Mouse (Mus musculus) heart, embryonic 11.5 days (tissue): Measurements from ENCODE around the gene Msi2. TPM values are rescaled to one million over a fixed set of nuclear protein-coding genes. Genes with fewer than 3 reads are reported as not detected.
A peak's percentile ranks its signal among the peaks of the same experiment; 100 is the strongest.

ENCODE experiments used
- ATAC-seq: fragments of 200-750 bp; cut with Nextera tagmentation; replicated peaks from 2 replicates; pipeline ENCODE4 v1.8.0; 2017; ENCODE audit warnings: moderate library complexity; ENCODE audit not compliant: insufficient number of reproducible peaks, low FRiP score, low TSS enrichment
- H3K27ac ChIP-seq: fragments of 300-500 bp; sonication (generic); 2 replicates; pipeline ENCODE4 v1.5.1; 2014; ENCODE audit warnings: mild to moderate bottlenecking, low read depth, low read length
- H3K27me3 ChIP-seq: fragments of 300-500 bp; sonication (generic); 2 replicates; pipeline ENCODE4 v1.6.1; 2014; ENCODE audit warnings: mild to moderate bottlenecking, low read length, mixed read lengths; ENCODE audit not compliant: control insufficient read depth, insufficient read depth
- H3K36me3 ChIP-seq: fragments of 300-500 bp; sonication (generic); 2 replicates; pipeline ENCODE4 v1.6.1; 2014; ENCODE audit warnings: mild to moderate bottlenecking, low read length, moderate library complexity, mixed read lengths; ENCODE audit not compliant: control insufficient read depth, insufficient read depth
- H3K4me1 ChIP-seq: fragments of 300-500 bp; sonication (generic); 2 replicates; pipeline ENCODE4 v1.6.1; 2014; ENCODE audit warnings: low read length; ENCODE audit not compliant: control insufficient read depth, insufficient read depth
- H3K4me2 ChIP-seq: fragments of 300-500 bp; sonication (generic); 2 replicates; pipeline ENCODE4 v1.6.1; 2014; ENCODE audit warnings: mild to moderate bottlenecking, moderate library complexity
- H3K4me3 ChIP-seq: fragments of 300-500 bp; sonication (generic); 2 replicates; pipeline ENCODE4 v1.5.1; 2014; ENCODE audit warnings: low read depth, low read length
- H3K9ac ChIP-seq: fragments of 300-500 bp; sonication (generic); 2 replicates; pipeline ENCODE4 v1.6.1; 2014; ENCODE audit warnings: mild to moderate bottlenecking, low read depth, low read length, moderate library complexity
- H3K9me3 ChIP-seq: fragments of 300-500 bp; sonication (generic); replicated peaks from 2 replicates; pipeline ENCODE4 v1.6.1; 2016; ENCODE audit warnings: low read length; ENCODE audit not compliant: control insufficient read depth
- WGBS: fragments of 180-500 bp; shearing (Covaris S2); extraction: QIAGEN DNeasy Blood & Tissue Kit; methylation state at CpG from one replicate; pipeline ENCODE4 v1.1.7; 2014; ENCODE audit not compliant: insufficient replicate concordance; 5-methylcytosine and 5-hydroxymethylcytosine counted together
- polyA plus RNA-seq: library from polyadenylated mRNA; unstranded; fragments of >200 nt; fragmentation: Nextera tagmentation; extraction: Ambion mirVana; gene quantifications from 2 replicates; pipeline ENCODE4 v1.2.1, GENCODE M21; 2014

Msi2 gene
- polyA plus RNA-seq, 1 experiment from 2014 or later, result 18.4 TPM

GRCm38 (mm10) chr11:88550083-88550907 is 168.0 kb downstream of the Msi2 start:
- no peaks in the 10 kb centered on the region for H3K36me3 ChIP-seq
- H3K4me3 ChIP-seq, result no peak overlapping the region
- no peak for ATAC-seq
- 48% methylated on average over 6 of the region's 6 CpGs for WGBS
- peak overlapping the region; percentile 76 for H3K27ac ChIP-seq
- H3K9ac ChIP-seq, result peak overlapping the region; percentile 17; the same call in 1 of the 2 replicates
- H3K4me2 ChIP-seq, result no peak overlapping the region
- H3K9me3 ChIP-seq, result no peaks in the 10 kb centered on the region
- no peaks in the 10 kb centered on the region for H3K27me3 ChIP-seq
- peaks cover 85% of the 10 kb centered on the region for H3K4me1 ChIP-seq

- Histone ChIP-seq H3K27me3 (no peaks in the 10 kb centered on the region), H3K9ac (no peak overlapping the region), H3K4me1 (peaks cover 77% of the 10 kb centered on the region), H3K27ac (no peak overlapping the region), H3K4me3 (no peak overlapping the region), H3K9me3 (no peaks in the 10 kb centered on the region), H3K4me2 (no peak overlapping the region), H3K36me3 (no peaks in the 10 kb centered on the region)
- 89% methylated on average over 13 of the region's 13 CpGs for WGBS
- ATAC-seq, result no peak
Observed at GRCm38 (mm10) chr11:88549529-88549900, 168.8 kb downstream of the Msi2 start.

GRCm38 (mm10) chr11:88548832-88549528 is 169.3 kb downstream of the Msi2 start:
- Histone ChIP-seq H3K27ac (peak overlapping the region; percentile 29; the same call in 1 of the 2 replicates), H3K9ac (no peak overlapping the region), H3K4me2 (no peak overlapping the region), H3K4me3 (no peak overlapping the region), H3K9me3 (no peaks in the 10 kb centered on the region), H3K36me3 (no peaks in the 10 kb centered on the region), H3K27me3 (no peaks in the 10 kb centered on the region), H3K4me1 (peaks cover 71% of the 10 kb centered on the region)
- ATAC-seq, result no peak
- 76% methylated on average over 6 of the region's 6 CpGs for WGBS

GRCm38 (mm10) chr11:88548423-88548822 is 169.9 kb downstream of the Msi2 start:
- 63% methylated on average over 7 of the region's 7 CpGs for WGBS
- H3K4me3 ChIP-seq, result no peak overlapping the region
- H3K9ac ChIP-seq, result no peak overlapping the region
- no peaks in the 10 kb centered on the region for H3K9me3 ChIP-seq
- H3K27ac ChIP-seq, result peak overlapping the region; percentile 29; the same call in 1 of the 2 replicates
- no peak for ATAC-seq
- H3K36me3 ChIP-seq, result no peaks in the 10 kb centered on the region
- H3K27me3 ChIP-seq, result no peaks in the 10 kb centered on the region
- H3K4me2 ChIP-seq, result no peak overlapping the region
- H3K4me1 ChIP-seq, result peaks cover 66% of the 10 kb centered on the region

- Histone ChIP-seq H3K4me2 (no peak overlapping the region), H3K9me3 (no peaks in the 10 kb centered on the region), H3K4me1 (peaks cover 50% of the 10 kb centered on the region), H3K4me3 (no peak overlapping the region), H3K27me3 (no peaks in the 10 kb centered on the region), H3K36me3 (no peaks in the 10 kb centered on the region), H3K27ac (no peak overlapping the region), H3K9ac (no peak overlapping the region)
- ATAC-seq, result no peak
- 86% methylated on average over 6 of the region's 6 CpGs for whole genome bisulfite sequencing
Observed at GRCm38 (mm10) chr11:88543771-88544170, 174.5 kb downstream of the Msi2 start.

GRCm38 (mm10) chr11:88542817-88543216 is 175.5 kb downstream of the Msi2 start:
- no peak overlapping the region for H3K9ac ChIP-seq
- no peak overlapping the region for H3K4me2 ChIP-seq
- H3K4me1 ChIP-seq, result peaks cover 50% of the 10 kb centered on the region
- no peaks in the 10 kb centered on the region for H3K36me3 ChIP-seq
- H3K9me3 ChIP-seq, result no peaks in the 10 kb centered on the region
- no peak for ATAC-seq
- no peak overlapping the region for H3K27ac ChIP-seq
- H3K27me3 ChIP-seq, result no peaks in the 10 kb centered on the region
- 80% methylated on average over 3 of the region's 3 CpGs for WGBS
- H3K4me3 ChIP-seq, result no peak overlapping the region

- no peaks in the 10 kb centered on the region for H3K36me3 ChIP-seq
- H3K27me3 ChIP-seq, result no peaks in the 10 kb centered on the region
- no peaks in the 10 kb centered on the region for H3K9me3 ChIP-seq
- no peak overlapping the region for H3K27ac ChIP-seq
- H3K4me2 ChIP-seq, result no peak overlapping the region
- 81% methylated on average over 15 of the region's 15 CpGs for WGBS
- ATAC-seq, result no peak
- H3K4me1 ChIP-seq, result peaks cover 51% of the 10 kb centered on the region
- H3K9ac ChIP-seq, result no peak overlapping the region
- H3K4me3 ChIP-seq, result no peak overlapping the region
Observed at GRCm38 (mm10) chr11:88541666-88542639, 176.4 kb downstream of the Msi2 start.
